Mouse (Mus musculus) olfactory bulb, adult 2 months (tissue): ENCODE results near the gene Myl9.

Experiments
- CTCF ChIP-seq: fragments of 200-500 bp; IDR thresholded peaks from 2 replicates; pipeline ENCODE4 v1.5.1; 2012; ENCODE audit warnings: low read depth, mild to moderate bottlenecking, low read length, moderate library complexity; ENCODE audit not compliant: insufficient read depth
- POLR2A ChIP-seq: fragments of 200-500 bp; IDR thresholded peaks from 2 replicates; pipeline ENCODE4 v1.6.1; 2012; ENCODE audit warnings: mild to moderate bottlenecking, low read depth, low read length, moderate library complexity; ENCODE audit not compliant: insufficient read depth

GRCm38 (mm10) chr2:156782481-156783348, 7.5 kb downstream of the Myl9 start:
- no peak for TF ChIP-seq CTCF
- TF ChIP-seq POLR2A: no peak
